Mouse (Mus musculus) cerebellum, adult 9-10 months (tissue): Measurements from ENCODE around the gene Sh2b3.

Experiments used
- DNase-seq: peaks from one replicate; pipeline ENCODE4 v3.0.0; 2022

The Sh2b3 gene

GRCm38 (mm10) chr5:121837441-121838340, at the start of gene Sh2b3:
Sh2b3 (minus strand) TSS chr5:121837646.
- DNase-seq = no peak

- DNase-seq = no peak
Observed at GRCm38 (mm10) chr5:121883356-121883755, 45.9 kb upstream of the Sh2b3 start.

GRCm38 (mm10) chr5:121879211-121879610, 41.8 kb upstream of the Sh2b3 start:
- no peak for DNase-seq

- DNase-seq = no peak
Observed at GRCm38 (mm10) chr5:121878703-121879102, 41.3 kb upstream of the Sh2b3 start.

- DNase-seq = no peak
Observed at GRCm38 (mm10) chr5:121876901-121877300, 39.5 kb upstream of the Sh2b3 start.

GRCm38 (mm10) chr5:121875041-121875440, 37.6 kb upstream of the Sh2b3 start:
- no peak for DNase-seq

- DNase-seq = peak; percentile 74
Observed at GRCm38 (mm10) chr5:121872158-121872557, 34.7 kb upstream of the Sh2b3 start.

GRCm38 (mm10) chr5:121871515-121872030, 34.1 kb upstream of the Sh2b3 start:
- DNase-seq = no peak

- DNase-seq = no peak
Observed at GRCm38 (mm10) chr5:121870832-121871231, 33.4 kb upstream of the Sh2b3 start.

- DNase-seq = no peak
Observed at GRCm38 (mm10) chr5:121867963-121868362, 30.5 kb upstream of the Sh2b3 start.

- no peak for DNase-seq
Observed at GRCm38 (mm10) chr5:121864330-121864729, 26.9 kb upstream of the Sh2b3 start.

GRCm38 (mm10) chr5:121861964-121862363, 24.5 kb upstream of the Sh2b3 start:
- no peak for DNase-seq

GRCm38 (mm10) chr5:121858427-121858826, 21.0 kb upstream of the Sh2b3 start:
- no peak for DNase-seq

GRCm38 (mm10) chr5:121856740-121857139, 19.3 kb upstream of the Sh2b3 start:
- no peak for DNase-seq

GRCm38 (mm10) chr5:121854768-121855167, 17.3 kb upstream of the Sh2b3 start:
- DNase-seq = peak; percentile 26

- DNase-seq = peak; percentile 58
Observed at GRCm38 (mm10) chr5:121853368-121854051, 16.1 kb upstream of the Sh2b3 start.

- DNase-seq = peak; percentile 57
Observed at GRCm38 (mm10) chr5:121849478-121850349, 12.3 kb upstream of the Sh2b3 start.

- peak; percentile 94 for DNase-seq
Observed at GRCm38 (mm10) chr5:121848743-121849142, 11.3 kb upstream of the Sh2b3 start, which contains the start of gene Pheta1. Pheta1 (plus strand) TSS chr5:121848984.

GRCm38 (mm10) chr5:121848035-121848519, 10.6 kb upstream of the Sh2b3 start:
- peak; percentile 66 for DNase-seq

- DNase-seq = peak; percentile 51
Observed at GRCm38 (mm10) chr5:121847269-121847668, 9.8 kb upstream of the Sh2b3 start.

GRCm38 (mm10) chr5:121846322-121846721, 8.9 kb upstream of the Sh2b3 start:
- no peak for DNase-seq

GRCm38 (mm10) chr5:121845361-121845760, 7.9 kb upstream of the Sh2b3 start:
- DNase-seq = no peak
